Mouse (Mus musculus) testis, adult 2 months (tissue): ENCODE measurements around the gene Ppard. TPM values are rescaled to one million over a fixed set of nuclear protein-coding genes. Genes with fewer than 3 reads are reported as not detected.

ENCODE experiments used
- H3K27ac ChIP-seq: fragments of 200-500 bp; 2 replicates; pipeline ENCODE4 v1.5.1; 2012; ENCODE audit warnings: low read depth, low read length; ENCODE audit not compliant: control insufficient read depth, insufficient read depth
- H3K27me3 ChIP-seq: fragments of 200-500 bp; 2 replicates; pipeline ENCODE4 v1.6.1; 2012; ENCODE audit warnings: mild to moderate bottlenecking, low read length, moderate library complexity; ENCODE audit not compliant: control insufficient read depth, insufficient read depth
- H3K36me3 ChIP-seq: fragments of 200-500 bp; 2 replicates; pipeline ENCODE4 v1.6.1; 2012; ENCODE audit warnings: mild to moderate bottlenecking, low read length; ENCODE audit not compliant: control insufficient read depth, insufficient read depth
- H3K4me1 ChIP-seq: fragments of 200-500 bp; 2 replicates; pipeline ENCODE4 v1.6.1; 2012; ENCODE audit warnings: low read length; ENCODE audit not compliant: control insufficient read depth, insufficient read depth
- H3K4me3 ChIP-seq: fragments of 200-500 bp; 2 replicates; pipeline ENCODE4 v1.5.1; 2012; ENCODE audit warnings: low read depth, mild to moderate bottlenecking, low read length, moderate library complexity, mixed read lengths; ENCODE audit not compliant: control insufficient read depth
- CTCF ChIP-seq: fragments of 200-500 bp; IDR thresholded peaks from 2 replicates; pipeline ENCODE4 v1.5.1; 2012; ENCODE audit warnings: low read depth, mild to moderate bottlenecking, inconsistent platforms, low read length, moderate library complexity; ENCODE audit not compliant: control insufficient read depth, insufficient read depth, insufficient replicate concordance
- POLR2A ChIP-seq: fragments of 200-500 bp; IDR thresholded peaks from 2 replicates; pipeline ENCODE4 v1.6.1; 2012; ENCODE audit warnings: low read depth, mild to moderate bottlenecking, inconsistent platforms, low read length, moderate library complexity; ENCODE audit not compliant: control insufficient read depth
- polyA plus RNA-seq: library from polyadenylated mRNA; depleted of rRNA; stranded (reverse); fragments of >200 nt; gene quantifications from 2 replicates; pipeline ENCODE4 v1.2.3, GENCODE M21; 2012

Gene Ppard
- polyA plus RNA-seq, 1 experiment: 3.1 TPM

GRCm38 (mm10) chr17:28251579-28252280 lies 19.2 kb downstream of the Ppard start:
- Histone ChIP-seq H3K4me3 (no peak overlapping the region), H3K27me3 (no peaks in the 10 kb centered on the region), H3K4me1 (no peaks in the 10 kb centered on the region), H3K27ac (no peak overlapping the region), H3K36me3 (no peaks in the 10 kb centered on the region)
- TF ChIP-seq POLR2A (no peak), CTCF (no peak)

- Histone ChIP-seq H3K27ac (no peak overlapping the region), H3K4me1 (no peaks in the 10 kb centered on the region), H3K27me3 (no peaks in the 10 kb centered on the region), H3K36me3 (no peaks in the 10 kb centered on the region), H3K4me3 (no peak overlapping the region)
- TF ChIP-seq CTCF: no peak
- TF ChIP-seq POLR2A: no peak
Observed at GRCm38 (mm10) chr17:28252281-28252648, 19.8 kb downstream of the Ppard start.

DNA sequence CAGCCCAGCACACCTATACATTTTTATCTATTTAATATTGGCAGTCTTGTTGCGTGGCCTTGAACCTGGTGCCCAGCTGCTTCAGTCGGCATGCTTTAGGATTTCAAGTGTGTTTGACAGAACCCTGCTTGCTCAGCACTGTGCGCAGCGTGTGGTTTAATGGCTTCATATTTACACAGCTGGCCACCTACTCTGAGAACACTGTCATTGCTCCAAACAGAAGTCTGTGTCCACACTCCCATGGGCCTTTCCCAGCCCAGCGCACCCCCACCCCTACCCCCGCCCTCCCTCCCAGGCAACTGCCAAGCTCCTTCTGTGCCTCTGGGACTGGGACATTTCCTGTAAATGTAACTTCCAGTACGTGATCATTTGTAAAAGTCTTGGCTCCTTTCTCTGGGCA lies 20.7 kb downstream of the Ppard start:
- H3K27ac ChIP-seq: no peak overlapping the region
- no peaks in the 10 kb centered on the region for H3K27me3 ChIP-seq
- H3K36me3 ChIP-seq: no peaks in the 10 kb centered on the region
- no peak overlapping the region for H3K4me3 ChIP-seq
- H3K4me1 ChIP-seq: no peaks in the 10 kb centered on the region
- no peak for TF ChIP-seq CTCF
- TF ChIP-seq POLR2A: no peak

- H3K4me3 ChIP-seq: no peak overlapping the region
- no peaks in the 10 kb centered on the region for H3K27me3 ChIP-seq
- no peaks in the 10 kb centered on the region for H3K36me3 ChIP-seq
- TF ChIP-seq POLR2A (no peak), CTCF (no peak)
- no peak overlapping the region for H3K27ac ChIP-seq
- H3K4me1 ChIP-seq: no peaks in the 10 kb centered on the region
Observed at GRCm38 (mm10) chr17:28254804-28255203, 22.3 kb downstream of the Ppard start.

DNA sequence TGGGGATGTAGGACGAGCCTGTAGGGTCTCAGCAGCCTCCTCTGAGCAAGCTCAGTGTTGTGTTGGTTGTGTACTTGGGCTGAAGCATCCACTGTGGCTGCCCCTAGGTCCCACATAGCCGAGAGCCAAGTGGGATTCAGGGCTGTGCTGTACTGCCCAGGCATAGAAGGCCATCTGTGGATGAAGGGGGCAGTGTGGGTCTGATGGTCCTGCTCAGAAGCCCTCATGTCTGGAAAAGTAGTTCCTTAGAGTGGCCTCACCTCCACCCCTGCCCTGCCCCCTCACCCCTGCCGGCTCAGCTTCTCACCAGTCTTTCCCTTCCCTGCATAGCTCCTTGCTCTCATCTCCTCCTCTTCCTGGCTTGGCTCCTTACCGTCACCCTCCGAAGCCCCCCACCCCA lies 23.2 kb downstream of the Ppard start:
- TF ChIP-seq CTCF: no peak
- TF ChIP-seq POLR2A: no peak
- Histone ChIP-seq H3K36me3 (no peaks in the 10 kb centered on the region), H3K4me1 (no peaks in the 10 kb centered on the region), H3K4me3 (no peak overlapping the region), H3K27me3 (no peaks in the 10 kb centered on the region), H3K27ac (no peak overlapping the region)

DNA sequence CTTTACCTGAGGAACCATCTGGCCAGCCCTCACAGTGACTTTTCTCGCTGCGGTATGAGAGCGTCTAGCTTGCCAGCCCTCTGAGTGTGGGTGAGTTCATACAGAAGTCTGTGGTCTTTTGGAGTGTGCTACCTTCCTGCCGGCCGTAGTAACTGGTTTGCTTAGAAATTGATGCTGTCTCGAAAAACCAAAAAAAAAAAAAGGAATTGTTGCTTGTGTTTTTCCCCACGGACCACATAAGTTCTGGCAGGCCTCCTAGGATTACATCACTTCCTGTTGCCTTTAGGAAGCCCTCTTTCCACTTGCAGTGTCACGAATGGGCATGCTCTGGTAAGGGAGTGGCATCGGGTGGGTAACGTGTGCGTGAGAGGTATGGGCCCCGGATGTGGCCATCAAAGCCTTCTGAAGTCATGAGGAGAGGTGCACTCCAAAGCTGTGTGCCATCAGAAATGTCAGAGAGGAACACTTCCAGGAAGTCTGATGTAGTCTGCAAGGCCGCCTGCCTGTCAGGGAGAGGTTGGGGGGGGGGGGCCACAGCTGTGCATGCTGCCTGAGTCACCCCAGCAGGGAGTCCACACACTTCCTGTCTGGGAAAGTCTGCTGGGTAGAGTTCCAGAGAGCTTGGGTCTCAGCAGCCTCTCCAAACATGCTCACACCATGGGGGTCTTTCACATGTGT lies 24.3 kb downstream of the Ppard start:
- no peak overlapping the region for H3K4me3 ChIP-seq
- no peaks in the 10 kb centered on the region for H3K4me1 ChIP-seq
- H3K27me3 ChIP-seq: no peaks in the 10 kb centered on the region
- no peaks in the 10 kb centered on the region for H3K36me3 ChIP-seq
- H3K27ac ChIP-seq: no peak overlapping the region
- no peak for TF ChIP-seq CTCF
- TF ChIP-seq POLR2A: no peak

GRCm38 (mm10) chr17:28258325-28258724 lies 25.8 kb downstream of the Ppard start:
- Histone ChIP-seq H3K4me3 (no peak overlapping the region), H3K36me3 (no peaks in the 10 kb centered on the region), H3K27me3 (no peaks in the 10 kb centered on the region), H3K4me1 (peaks cover under 1% of the 10 kb centered on the region), H3K27ac (no peak overlapping the region)
- TF ChIP-seq POLR2A (no peak), CTCF (no peak)
